Mouse (Mus musculus) limb, embryonic 14.5 days (tissue): ENCODE measurements around the gene Rerg. TPM values are rescaled to one million over a fixed set of nuclear protein-coding genes. Genes with fewer than 3 reads are reported as not detected.

Source experiments
- ATAC-seq: fragments of 200-750 bp; cut with Nextera tagmentation; 2 replicates; pipeline ENCODE4 v1.8.0; 2017; ENCODE audit warnings: low read depth, moderate number of reproducible peaks, moderate TSS enrichment; ENCODE audit not compliant: low FRiP score
- DNase-seq: peaks from one replicate; pipeline ENCODE4 v3.0.0-alpha.2; 2015; ENCODE audit warnings: low spot score
- H3K27ac ChIP-seq: fragments of 300-500 bp; sonication (generic); replicated peaks from 2 replicates; pipeline ENCODE4 v1.5.1; 2014; ENCODE audit warnings: low read depth, mild to moderate bottlenecking, low read length, moderate library complexity, mixed read lengths
- H3K27me3 ChIP-seq: fragments of 300-500 bp; sonication (generic); 2 replicates; pipeline ENCODE4 v1.6.1; 2014; ENCODE audit warnings: low read length, mixed read lengths; ENCODE audit not compliant: control insufficient read depth, insufficient read depth
- H3K36me3 ChIP-seq: fragments of 300-500 bp; sonication (generic); 2 replicates; pipeline ENCODE4 v1.6.1; 2014; ENCODE audit warnings: mild to moderate bottlenecking, low read length, moderate library complexity, mixed read lengths; ENCODE audit not compliant: control insufficient read depth, insufficient read depth
- H3K4me1 ChIP-seq: fragments of 300-500 bp; sonication (generic); 2 replicates; pipeline ENCODE4 v1.6.1; 2014; ENCODE audit warnings: antibody characterized with exemption, low read length, mixed read lengths; ENCODE audit not compliant: control insufficient read depth, insufficient read depth
- H3K4me2 ChIP-seq: fragments of 300-500 bp; sonication (generic); replicated peaks from 2 replicates; pipeline ENCODE4 v1.6.1; 2014; ENCODE audit warnings: low read depth, mild to moderate bottlenecking, low read length, moderate library complexity; ENCODE audit not compliant: severe bottlenecking
- H3K4me3 ChIP-seq: fragments of 300-500 bp; sonication (generic); replicated peaks from 2 replicates; pipeline ENCODE4 v1.5.1; 2014; ENCODE audit warnings: low read length
- H3K9ac ChIP-seq: fragments of 300-500 bp; sonication (generic); 2 replicates; pipeline ENCODE4 v1.6.1; 2014; ENCODE audit warnings: mild to moderate bottlenecking, low read depth, low read length, moderate library complexity; ENCODE audit not compliant: severe bottlenecking
- H3K9me3 ChIP-seq: fragments of 300-500 bp; sonication (generic); 2 replicates; pipeline ENCODE4 v1.6.1; 2016; ENCODE audit warnings: low read length; ENCODE audit not compliant: control insufficient read depth
- POLR2A ChIP-seq: fragments of 200-500 bp; IDR thresholded peaks from 2 replicates; pipeline ENCODE4 v1.8.0; 2012; ENCODE audit warnings: inconsistent platforms, mild to moderate bottlenecking, moderate library complexity, borderline replicate concordance; ENCODE audit not compliant: insufficient read depth, insufficient read length; ENCODE audit errors: extremely low read depth
- WGBS: fragments of 180-500 bp; shearing (Covaris S2); extraction: QIAGEN DNeasy Blood & Tissue Kit; methylation state at CpG from one replicate; pipeline ENCODE4 v1.1.7; 2014; 5-methylcytosine and 5-hydroxymethylcytosine counted together
- polyA plus RNA-seq, 2 experiments: library from polyadenylated mRNA; depleted of rRNA in 1 of 2; stranded (reverse) in 1 of 2; unstranded in 1 of 2; fragments of >200 nt; fragmentation: Nextera tagmentation in 1 of 2; extraction: Ambion mirVana in 1 of 2; gene quantifications; 2 replicates each; pipeline versions ENCODE4 v1.2.1 to v1.2.3; 2012 to 2014

Rerg gene
- polyA plus RNA-seq, 2 experiments: 22.1 to 33.6 TPM

DNA sequence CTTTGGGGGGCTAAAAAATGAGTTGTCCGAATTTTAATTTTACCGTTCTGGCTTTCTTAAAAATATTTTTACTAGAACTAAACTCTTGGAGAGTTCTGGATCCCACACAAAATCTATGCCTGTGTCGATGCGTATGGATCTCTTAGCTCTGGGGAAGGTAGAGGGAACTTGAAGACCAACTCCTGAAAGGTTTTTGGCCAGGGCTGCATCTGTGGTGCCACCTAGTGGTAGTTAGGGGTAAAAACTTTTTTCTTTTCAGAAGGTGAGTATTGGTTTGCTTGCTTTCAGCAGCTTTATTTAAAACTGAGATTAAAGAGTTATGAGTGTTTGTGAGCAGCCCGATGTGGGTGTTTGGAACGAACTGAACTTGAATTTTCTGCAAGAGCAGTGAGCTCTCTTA lies 21.8 kb upstream of the Rerg start:
- no peak overlapping the region for H3K4me2 ChIP-seq
- no peak for TF ChIP-seq POLR2A
- 18% methylated on average over 6 of the region's 6 CpGs for WGBS
- ATAC-seq (no peak), DNase-seq (peak; percentile 44)
- H3K27ac ChIP-seq: no peak overlapping the region
- no peaks in the 10 kb centered on the region for H3K9me3 ChIP-seq
- no peak overlapping the region for H3K9ac ChIP-seq
- no peaks in the 10 kb centered on the region for H3K4me1 ChIP-seq
- no peaks in the 10 kb centered on the region for H3K27me3 ChIP-seq
- no peaks in the 10 kb centered on the region for H3K36me3 ChIP-seq
- H3K4me3 ChIP-seq: no peak overlapping the region

DNA sequence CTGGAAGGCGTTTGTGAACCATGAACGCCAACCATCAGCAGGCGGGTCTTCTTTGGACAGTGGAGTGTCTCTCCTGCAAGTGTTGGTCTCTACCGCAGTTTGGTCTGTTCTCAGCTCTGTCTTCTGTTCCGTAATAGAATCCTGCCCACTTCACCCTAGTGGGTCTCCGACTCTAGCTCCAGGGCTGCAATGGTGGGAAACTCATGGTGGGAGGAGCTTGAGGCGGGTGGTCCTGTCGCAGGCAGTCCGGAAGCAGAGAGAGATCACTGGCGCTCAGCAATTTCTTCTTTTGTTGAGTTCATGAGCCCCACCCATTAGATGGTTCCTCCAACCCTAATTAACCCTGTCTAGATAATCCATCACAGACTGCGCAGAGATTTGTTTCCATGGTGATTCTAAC lies 20.7 kb upstream of the Rerg start:
- Histone ChIP-seq H3K27me3 (no peaks in the 10 kb centered on the region), H3K36me3 (no peaks in the 10 kb centered on the region), H3K9ac (no peak overlapping the region), H3K4me3 (no peak overlapping the region), H3K9me3 (no peaks in the 10 kb centered on the region), H3K27ac (no peak overlapping the region), H3K4me1 (no peaks in the 10 kb centered on the region), H3K4me2 (no peak overlapping the region)
- TF ChIP-seq POLR2A: no peak
- 91% methylated on average over 11 of the region's 11 CpGs for WGBS
- ATAC-seq (no peak), DNase-seq (no peak)

DNA sequence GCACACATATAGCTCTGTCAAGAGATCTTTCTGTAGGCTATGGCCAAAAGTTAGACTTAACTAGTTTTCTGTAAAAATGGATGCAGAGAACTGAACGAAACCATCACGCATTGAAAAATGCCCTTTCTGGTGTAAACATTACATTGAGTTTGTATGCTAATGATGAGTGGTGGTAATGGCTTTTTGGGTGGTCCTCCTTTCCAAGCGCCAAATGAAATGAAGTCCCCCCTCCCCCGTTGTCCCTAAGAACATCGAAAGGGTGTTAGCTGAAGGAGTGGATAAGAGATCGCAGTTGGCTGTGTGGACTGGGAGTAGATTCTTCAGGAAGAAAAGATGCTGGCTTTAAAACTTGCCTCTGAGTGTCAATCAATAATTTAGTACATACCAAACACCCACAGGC lies 20.3 kb upstream of the Rerg start:
- DNase-seq (no peak), ATAC-seq (no peak)
- Histone ChIP-seq H3K9ac (no peak overlapping the region), H3K4me1 (no peaks in the 10 kb centered on the region), H3K27me3 (no peaks in the 10 kb centered on the region), H3K9me3 (no peaks in the 10 kb centered on the region), H3K4me2 (no peak overlapping the region), H3K36me3 (no peaks in the 10 kb centered on the region), H3K27ac (no peak overlapping the region), H3K4me3 (no peak overlapping the region)
- WGBS: 89% methylated on average over 6 of the region's 6 CpGs
- no peak for TF ChIP-seq POLR2A

DNA sequence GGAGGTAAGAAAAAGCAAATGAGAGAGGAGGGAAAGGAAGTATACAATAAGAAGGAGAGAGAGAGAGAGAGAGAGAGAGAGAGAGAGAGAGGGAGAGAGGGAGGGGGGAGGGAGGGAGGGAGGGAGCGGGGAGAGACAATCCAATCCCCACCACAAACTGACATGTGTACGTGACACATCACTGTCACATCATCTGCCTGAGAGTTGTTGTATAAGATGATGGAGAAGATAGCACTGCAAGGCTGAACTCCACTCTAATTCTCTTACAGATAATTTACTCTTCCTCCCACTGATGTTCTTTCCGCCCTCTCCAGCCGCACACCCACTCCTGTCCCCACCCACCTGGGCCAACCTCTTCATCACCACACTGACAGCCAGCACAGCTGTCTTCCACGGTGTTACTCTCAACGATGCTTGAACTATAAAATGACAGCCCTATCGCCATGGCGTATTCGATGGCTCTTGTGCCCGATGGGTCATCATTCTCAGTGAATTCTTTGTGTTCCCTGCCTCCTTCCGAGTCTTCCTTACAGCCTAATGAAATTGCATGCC lies 18.2 kb upstream of the Rerg start:
- no peak overlapping the region for H3K27ac ChIP-seq
- H3K9ac ChIP-seq: no peak overlapping the region
- no peak overlapping the region for H3K4me3 ChIP-seq
- no peaks in the 10 kb centered on the region for H3K4me1 ChIP-seq
- H3K36me3 ChIP-seq: no peaks in the 10 kb centered on the region
- H3K4me2 ChIP-seq: no peak overlapping the region
- DNase-seq (no peak), ATAC-seq (no peak)
- H3K27me3 ChIP-seq: no peaks in the 10 kb centered on the region
- 47% methylated on average over 11 of the region's 11 CpGs for WGBS
- TF ChIP-seq POLR2A: no peak
- H3K9me3 ChIP-seq: no peaks in the 10 kb centered on the region

DNA sequence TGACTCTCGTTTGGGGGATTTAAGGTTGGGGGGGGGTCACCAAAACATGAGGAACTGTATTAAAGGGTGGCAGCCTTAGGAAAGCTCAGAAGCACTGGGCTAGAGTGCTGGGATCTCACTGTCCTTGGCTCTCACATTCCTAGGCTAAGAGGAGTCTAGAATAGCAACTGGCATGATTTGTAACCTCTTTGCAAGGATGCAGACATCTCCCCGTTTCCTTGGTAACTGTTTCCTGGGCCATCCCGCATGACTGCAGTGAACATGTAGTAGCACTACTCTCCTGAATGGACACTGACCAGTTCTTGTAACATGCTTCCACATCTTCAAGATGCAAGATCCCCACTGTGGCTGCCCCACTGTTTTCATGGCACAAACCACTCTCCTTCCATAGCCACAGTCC lies 17.1 kb upstream of the Rerg start:
- ATAC-seq: no peak
- Histone ChIP-seq H3K9me3 (no peaks in the 10 kb centered on the region), H3K4me3 (no peak overlapping the region), H3K9ac (no peak overlapping the region), H3K27me3 (no peaks in the 10 kb centered on the region), H3K4me1 (no peaks in the 10 kb centered on the region), H3K27ac (no peak overlapping the region), H3K4me2 (no peak overlapping the region), H3K36me3 (no peaks in the 10 kb centered on the region)
- no peak for DNase-seq
- 70% methylated on average over 3 of the region's 3 CpGs for WGBS
- TF ChIP-seq POLR2A: no peak

DNA sequence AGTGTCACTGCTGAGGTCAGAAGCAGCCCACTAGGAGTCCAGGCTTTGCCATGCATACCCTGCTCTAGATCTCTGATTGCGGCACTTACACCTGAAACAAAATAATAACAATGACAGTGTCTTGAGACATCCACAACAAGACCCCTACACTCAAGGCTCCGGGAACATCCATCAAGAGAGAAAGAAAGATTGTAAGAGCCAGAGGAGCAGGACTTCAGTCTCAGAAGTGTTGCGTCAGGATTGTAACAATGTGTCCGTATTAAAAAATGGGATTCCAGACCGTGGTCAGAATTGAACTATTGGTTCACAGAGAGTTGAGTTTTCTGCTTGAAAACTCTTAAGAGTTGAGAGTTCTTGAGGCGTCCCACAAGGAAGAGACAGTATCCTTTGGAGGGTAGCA lies 10.3 kb upstream of the Rerg start:
- H3K4me2 ChIP-seq: no peak overlapping the region
- no peak overlapping the region for H3K27ac ChIP-seq
- WGBS: 65% methylated on average over 6 of the region's 6 CpGs
- no peak for ATAC-seq
- no peaks in the 10 kb centered on the region for H3K36me3 ChIP-seq
- no peaks in the 10 kb centered on the region for H3K4me1 ChIP-seq
- H3K4me3 ChIP-seq: no peak overlapping the region
- TF ChIP-seq POLR2A: no peak
- no peak overlapping the region for H3K9ac ChIP-seq
- no peaks in the 10 kb centered on the region for H3K27me3 ChIP-seq
- no peak for DNase-seq
- H3K9me3 ChIP-seq: no peaks in the 10 kb centered on the region
